Mouse (Mus musculus) lung, embryonic 14.5 days (tissue): Measurements from ENCODE around the gene Erc2. TPM values are rescaled to one million over a fixed set of nuclear protein-coding genes. Genes with fewer than 3 reads are reported as not detected.
A peak's percentile ranks its signal among the peaks of the same experiment; 100 is the strongest.

Experiments used
- ATAC-seq: fragments of 200-750 bp; cut with Nextera tagmentation; 2 replicates; pipeline ENCODE4 v1.8.0; 2017; ENCODE audit warnings: mild to moderate bottlenecking, moderate TSS enrichment, moderate library complexity; ENCODE audit not compliant: insufficient read depth
- DNase-seq: peaks from one replicate; pipeline ENCODE4 v3.0.0-alpha.2; 2015
- H3K27ac ChIP-seq: fragments of 300-500 bp; sonication (generic); 2 replicates; pipeline ENCODE4 v1.5.1; 2014; ENCODE audit warnings: low read depth, mild to moderate bottlenecking, moderate library complexity
- H3K27me3 ChIP-seq: fragments of 300-500 bp; sonication (generic); 2 replicates; pipeline ENCODE4 v1.6.1; 2014; ENCODE audit warnings: low read length, control low read depth; ENCODE audit not compliant: insufficient read depth
- H3K36me3 ChIP-seq: fragments of 300-500 bp; sonication (generic); 2 replicates; pipeline ENCODE4 v1.6.1; 2014; ENCODE audit warnings: control low read depth; ENCODE audit not compliant: insufficient read depth
- H3K4me1 ChIP-seq: fragments of 300-500 bp; sonication (generic); 2 replicates; pipeline ENCODE4 v1.6.1; 2014; ENCODE audit warnings: antibody characterized with exemption, control low read depth; ENCODE audit not compliant: insufficient read depth
- H3K4me2 ChIP-seq: fragments of 300-500 bp; sonication (generic); 2 replicates; pipeline ENCODE4 v1.6.1; 2014; ENCODE audit warnings: mild to moderate bottlenecking
- H3K4me3 ChIP-seq: fragments of 300-500 bp; sonication (generic); 2 replicates; pipeline ENCODE4 v1.5.1; 2014; ENCODE audit warnings: low read depth, low read length
- H3K9ac ChIP-seq: fragments of 300-500 bp; sonication (generic); 2 replicates; pipeline ENCODE4 v1.6.1; 2014
- H3K9me3 ChIP-seq: fragments of 300-500 bp; sonication (generic); 2 replicates; pipeline ENCODE4 v1.6.1; 2016; ENCODE audit warnings: low read depth, low read length, control low read depth
- CTCF ChIP-seq: IDR thresholded peaks from 2 replicates; pipeline ENCODE4 v1.5.1; 2016; ENCODE audit warnings: antibody characterized with exemption, low read depth
- WGBS: fragments of 180-500 bp; shearing (Covaris S2); extraction: QIAGEN DNeasy Blood & Tissue Kit; methylation state at CpG from one replicate; pipeline ENCODE4 v1.1.7; 2014; 5-methylcytosine and 5-hydroxymethylcytosine counted together
- polyA plus RNA-seq: library from polyadenylated mRNA; unstranded; fragments of >200 nt; fragmentation: Nextera tagmentation; extraction: Ambion mirVana; gene quantifications from 2 replicates; pipeline ENCODE4 v1.2.1, GENCODE M21; 2014

The Erc2 gene
- polyA plus RNA-seq, 1 experiment from 2014 or later = 2.1 TPM

GRCm38 (mm10) chr14:27661466-27661865 lies 39.2 kb downstream of the Erc2 start:
- ATAC-seq (no peak), DNase-seq (peak; percentile 32)
- Histone ChIP-seq H3K27ac (no peak overlapping the region), H3K4me1 (no peaks in the 10 kb centered on the region), H3K36me3 (no peaks in the 10 kb centered on the region), H3K4me2 (no peak overlapping the region), H3K9me3 (no peaks in the 10 kb centered on the region), H3K27me3 (no peaks in the 10 kb centered on the region), H3K9ac (no peak overlapping the region), H3K4me3 (no peak overlapping the region)
- WGBS = 23% methylated on average over 4 of the region's 4 CpGs
- TF ChIP-seq CTCF = no peak

GRCm38 (mm10) chr14:27662251-27662650 lies 40.0 kb downstream of the Erc2 start:
- Histone ChIP-seq H3K9ac (no peak overlapping the region), H3K9me3 (no peaks in the 10 kb centered on the region), H3K4me1 (no peaks in the 10 kb centered on the region), H3K4me2 (no peak overlapping the region), H3K4me3 (no peak overlapping the region), H3K27me3 (no peaks in the 10 kb centered on the region), H3K27ac (no peak overlapping the region), H3K36me3 (no peaks in the 10 kb centered on the region)
- TF ChIP-seq CTCF = no peak
- ATAC-seq (no peak), DNase-seq (peak; percentile 4)

GRCm38 (mm10) chr14:27667016-27667852 lies 45.0 kb downstream of the Erc2 start:
- TF ChIP-seq CTCF = no peak
- Histone ChIP-seq H3K9me3 (no peaks in the 10 kb centered on the region), H3K9ac (no peak overlapping the region), H3K4me3 (no peak overlapping the region), H3K4me2 (no peak overlapping the region), H3K4me1 (no peaks in the 10 kb centered on the region), H3K27me3 (no peaks in the 10 kb centered on the region), H3K27ac (no peak overlapping the region), H3K36me3 (no peaks in the 10 kb centered on the region)
- ATAC-seq = no peak
- WGBS = 81% methylated on average over 11 of the region's 11 CpGs
- DNase-seq = no peak

GRCm38 (mm10) chr14:27668151-27668550 lies 45.9 kb downstream of the Erc2 start:
- no peak overlapping the region for H3K27ac ChIP-seq
- DNase-seq (no peak), ATAC-seq (no peak)
- H3K4me3 ChIP-seq = no peak overlapping the region
- WGBS = 71% methylated on average over 6 of the region's 6 CpGs
- TF ChIP-seq CTCF = no peak
- no peaks in the 10 kb centered on the region for H3K36me3 ChIP-seq
- H3K9ac ChIP-seq = no peak overlapping the region
- no peak overlapping the region for H3K4me2 ChIP-seq
- no peaks in the 10 kb centered on the region for H3K27me3 ChIP-seq
- no peaks in the 10 kb centered on the region for H3K4me1 ChIP-seq
- H3K9me3 ChIP-seq = no peaks in the 10 kb centered on the region

GRCm38 (mm10) chr14:27669939-27670338 lies 47.7 kb downstream of the Erc2 start:
- TF ChIP-seq CTCF = no peak
- H3K4me3 ChIP-seq = no peak overlapping the region
- H3K4me2 ChIP-seq = no peak overlapping the region
- no peaks in the 10 kb centered on the region for H3K4me1 ChIP-seq
- WGBS = 74% methylated on average over 3 of the region's 3 CpGs
- no peak overlapping the region for H3K27ac ChIP-seq
- ATAC-seq (no peak), DNase-seq (no peak)
- H3K36me3 ChIP-seq = no peaks in the 10 kb centered on the region
- H3K9ac ChIP-seq = no peak overlapping the region
- H3K9me3 ChIP-seq = no peaks in the 10 kb centered on the region
- no peaks in the 10 kb centered on the region for H3K27me3 ChIP-seq

- Histone ChIP-seq H3K9ac (no peak overlapping the region), H3K27ac (no peak overlapping the region), H3K4me1 (no peaks in the 10 kb centered on the region), H3K4me2 (no peak overlapping the region), H3K36me3 (no peaks in the 10 kb centered on the region), H3K9me3 (no peaks in the 10 kb centered on the region), H3K4me3 (no peak overlapping the region), H3K27me3 (no peaks in the 10 kb centered on the region)
- ATAC-seq (no peak), DNase-seq (no peak)
- 88% methylated on average over 7 of the region's 7 CpGs for WGBS
- TF ChIP-seq CTCF = no peak
Observed at GRCm38 (mm10) chr14:27672761-27673160, 50.5 kb downstream of the Erc2 start.

GRCm38 (mm10) chr14:27674096-27674495 lies 51.9 kb downstream of the Erc2 start:
- no peak overlapping the region for H3K27ac ChIP-seq
- no peak for TF ChIP-seq CTCF
- no peak overlapping the region for H3K9ac ChIP-seq
- H3K4me2 ChIP-seq = no peak overlapping the region
- H3K4me1 ChIP-seq = no peaks in the 10 kb centered on the region
- no peak overlapping the region for H3K4me3 ChIP-seq
- 77% methylated on average over 4 of the region's 4 CpGs for WGBS
- H3K9me3 ChIP-seq = no peaks in the 10 kb centered on the region
- no peaks in the 10 kb centered on the region for H3K27me3 ChIP-seq
- ATAC-seq (no peak), DNase-seq (no peak)
- no peaks in the 10 kb centered on the region for H3K36me3 ChIP-seq
